Mouse (Mus musculus) heart, adult 11 months (tissue): Measurements from ENCODE around the gene Gnai3.
A peak's percentile ranks its signal among the peaks of the same experiment; 100 is the strongest.

Experiments used
- DNase-seq: peaks from one replicate; pipeline ENCODE4 v3.0.0; 2022

The Gnai3 gene

GRCm38 (mm10) chr3:108158383-108159037 is 12.6 kb upstream of the Gnai3 start:
- DNase-seq, result peak; percentile 91

- DNase-seq, result peak; percentile 80
These were observed 8.7 kb upstream of the Gnai3 start, which contains the start of gene Gpr61 for GRCm38 (mm10) chr3:108154656-108155055. Gene Gpr61, minus strand, starts transcription at chr3:108154882.

- peak; percentile 77 for DNase-seq
These were observed 6.3 kb upstream of the Gnai3 start for GRCm38 (mm10) chr3:108152290-108152689.

GRCm38 (mm10) chr3:108147386-108148235 is 1.7 kb upstream of the Gnai3 start:
- peak; percentile 97 for DNase-seq

- DNase-seq, result no peak
These were observed 725 bp upstream of the Gnai3 start for GRCm38 (mm10) chr3:108146671-108147070.

GRCm38 (mm10) chr3:108140786-108141185 is 5.2 kb downstream of the Gnai3 start:
- peak; percentile 64 for DNase-seq

GRCm38 (mm10) chr3:108139113-108139512 is 6.8 kb downstream of the Gnai3 start:
- DNase-seq, result no peak

GRCm38 (mm10) chr3:108134701-108135100 is 11.2 kb downstream of the Gnai3 start:
- DNase-seq, result peak; percentile 94

GRCm38 (mm10) chr3:108132484-108132883 is 13.5 kb downstream of the Gnai3 start:
- peak; percentile 80 for DNase-seq

- peak; percentile 91 for DNase-seq
These were observed 14.1 kb downstream of the Gnai3 start for GRCm38 (mm10) chr3:108131821-108132220.

GRCm38 (mm10) chr3:108131216-108131615 is 14.7 kb downstream of the Gnai3 start:
- peak; percentile 55 for DNase-seq

- DNase-seq, result no peak
These were observed 16.1 kb downstream of the Gnai3 start for GRCm38 (mm10) chr3:108129804-108130203.

GRCm38 (mm10) chr3:108129367-108129766 is 16.6 kb downstream of the Gnai3 start:
- DNase-seq, result peak; percentile 73

GRCm38 (mm10) chr3:108128520-108128919 is 17.4 kb downstream of the Gnai3 start:
- DNase-seq, result peak; percentile 79

GRCm38 (mm10) chr3:108126327-108126726 is 19.6 kb downstream of the Gnai3 start:
- DNase-seq, result peak; percentile 68

GRCm38 (mm10) chr3:108124131-108124530 is 21.8 kb downstream of the Gnai3 start:
- peak; percentile 25 for DNase-seq

- DNase-seq, result peak; percentile 58
These were observed 22.7 kb downstream of the Gnai3 start for GRCm38 (mm10) chr3:108123242-108123641.

- peak; percentile 45 for DNase-seq
These were observed 24.8 kb downstream of the Gnai3 start for GRCm38 (mm10) chr3:108121101-108121500.

- DNase-seq, result peak; percentile 68
These were observed 28.5 kb downstream of the Gnai3 start for GRCm38 (mm10) chr3:108117465-108117864.

- peak; percentile 90 for DNase-seq
These were observed 32.2 kb downstream of the Gnai3 start for GRCm38 (mm10) chr3:108113591-108114289.

GRCm38 (mm10) chr3:108112666-108113065 is 33.3 kb downstream of the Gnai3 start:
- DNase-seq, result peak; percentile 60

- DNase-seq, result peak; percentile 81
These were observed 33.7 kb downstream of the Gnai3 start for GRCm38 (mm10) chr3:108112246-108112645.

- DNase-seq, result peak; percentile 87
These were observed 34.6 kb downstream of the Gnai3 start for GRCm38 (mm10) chr3:108111320-108111719.
